Comparison of ENCODE assay signal across 19 mouse cellular contexts in the genomic region with DNA sequence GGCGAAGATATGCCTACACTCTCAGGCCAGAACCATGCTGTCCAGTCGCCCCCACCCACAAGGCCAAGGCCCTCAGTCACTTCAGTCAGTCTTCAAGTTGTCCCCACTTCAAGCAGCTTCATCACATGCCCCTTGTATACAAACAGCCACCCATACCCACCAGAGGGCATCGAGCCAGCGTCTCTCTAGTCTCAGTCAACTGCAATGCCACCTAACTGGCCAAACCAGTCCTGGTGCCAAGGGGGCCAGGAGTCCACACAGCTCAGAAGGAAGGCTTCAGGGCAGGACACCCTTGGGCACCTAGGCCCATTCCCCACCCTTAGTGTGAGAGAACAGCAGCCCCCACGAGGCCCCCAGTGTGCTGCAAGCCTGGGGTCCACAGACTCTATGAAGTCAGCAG. TPM values are rescaled to one million over a fixed set of nuclear protein-coding genes. Genes with fewer than 3 reads are reported as not detected.
DNase-seq lines count a peak whose midpoint lies in the region; ATAC-seq and TF ChIP-seq lines count a peak whose summit lies in the region.
"Had no signal": no experiment of that assay in that cellular context is flagged by ENCODE, and none has a peak within 500 bp of the region (broad histone marks: within the 10 kb centered on the region; RNA-seq: fewer than 3 reads in every experiment).

No protein-coding gene starts in this region.

- no peak for ATAC-seq in heart, embryonic 13.5 days (ENCODE audit: extremely low read depth, insufficient number of reproducible peaks, low FRiP score, low TSS enrichment)
- ATAC-seq in stomach, postnatal 0 days (ENCODE audit: low FRiP score, low TSS enrichment), result peak; percentile 75
- no peak for ATAC-seq in liver, postnatal 0 days
- ATAC-seq in inflammation-experienced regulatory T-cells, adult 6 months, result no peak
- ATAC-seq: forebrain, postnatal 0 days; midbrain, embryonic 15.5 days had no signal

- H3K4me3 ChIP-seq in heart, embryonic 13.5 days, result no peak overlapping the region
- no peak overlapping the region for H3K4me3 ChIP-seq in heart, adult 2 months
- no peak overlapping the region for H3K4me3 ChIP-seq in kidney, adult 2 months (ENCODE audit: insufficient read depth, low read depth, low read length)
- no peak overlapping the region for H3K4me3 ChIP-seq in lung, adult 2 months (replicated peaks; ENCODE audit: extremely low read depth, low read depth, low read length)
- no peak overlapping the region for H3K4me3 ChIP-seq in stomach, postnatal 0 days (ENCODE audit: low read depth, low read length)
- H3K4me3 ChIP-seq in liver, postnatal 0 days (ENCODE audit: low read depth, low read length), result no peak overlapping the region
- H3K4me3 ChIP-seq in cerebellum, adult 2 months (replicated peaks; ENCODE audit: insufficient read depth, low read depth, low read length), result no peak overlapping the region
- H3K4me3 ChIP-seq: embryonic facial prominence, embryonic 13.5 days; midbrain, embryonic 15.5 days; neural tube, embryonic 13.5 days had no signal

- H3K4me2 ChIP-seq in heart, embryonic 13.5 days, result no peak overlapping the region
- H3K4me2 ChIP-seq in stomach, postnatal 0 days (replicated peaks; ENCODE audit: low read depth), result no peak overlapping the region
- H3K4me2 ChIP-seq in liver, postnatal 0 days (ENCODE audit: low read depth, low read length), result no peak overlapping the region
- H3K4me2 ChIP-seq: embryonic facial prominence, embryonic 13.5 days; midbrain, embryonic 15.5 days; neural tube, embryonic 13.5 days had no signal

- TF ChIP-seq CTCF in heart, adult 2 months (IDR thresholded peaks at IDR 0.05), result no peak
- TF ChIP-seq CTCF in kidney, adult 2 months (conservative IDR thresholded peaks at IDR 0.05; ENCODE audit: insufficient read depth, insufficient read length, low read depth, low read length), result no peak
- no peak for TF ChIP-seq CTCF in lung, adult 2 months (IDR thresholded peaks at IDR 0.05; ENCODE audit: insufficient read depth, low read length)
- TF ChIP-seq CTCF in stomach, postnatal 0 days (IDR thresholded peaks at IDR 0.05; ENCODE audit: low read depth), result 0 out of 2 replicates have a peak, but pooled peaks have one; percentile 17
- TF ChIP-seq CTCF in liver, postnatal 0 days (IDR thresholded peaks at IDR 0.05; ENCODE audit: low read depth), result no peak
- no peak for TF ChIP-seq CTCF in cerebellum, adult 2 months (IDR thresholded peaks at IDR 0.05; ENCODE audit: borderline replicate concordance, insufficient read depth, low read depth, low read length)

- H3K27me3 ChIP-seq in heart, embryonic 13.5 days (replicated peaks), result no peaks in the 10 kb centered on the region
- H3K27me3 ChIP-seq in heart, adult 2 months (ENCODE audit: control insufficient read depth, insufficient read depth, low read length), result no peaks in the 10 kb centered on the region
- H3K27me3 ChIP-seq in kidney, adult 2 months (replicated peaks; ENCODE audit: control insufficient read depth, insufficient read depth, low read length), result no peaks in the 10 kb centered on the region
- no peaks in the 10 kb centered on the region for H3K27me3 ChIP-seq in stomach, postnatal 0 days (ENCODE audit: control insufficient read depth, insufficient read depth, low read length)
- H3K27me3 ChIP-seq in liver, postnatal 0 days (ENCODE audit: insufficient read depth, low read length), result no peaks in the 10 kb centered on the region
- no peaks in the 10 kb centered on the region for H3K27me3 ChIP-seq in cerebellum, adult 2 months (ENCODE audit: control insufficient read depth, insufficient read depth, low read length)
- H3K27me3 ChIP-seq: embryonic facial prominence, embryonic 13.5 days; midbrain, embryonic 15.5 days; neural tube, embryonic 13.5 days had no signal

- H3K9me3 ChIP-seq in heart, embryonic 13.5 days, result no peaks in the 10 kb centered on the region
- no peaks in the 10 kb centered on the region for H3K9me3 ChIP-seq in stomach, postnatal 0 days (ENCODE audit: control insufficient read depth, low read length)
- no peaks in the 10 kb centered on the region for H3K9me3 ChIP-seq in liver, postnatal 0 days (ENCODE audit: low read length)
- H3K9me3 ChIP-seq: embryonic facial prominence, embryonic 13.5 days; midbrain, embryonic 15.5 days; neural tube, embryonic 13.5 days had no signal

- H3K9ac ChIP-seq in heart, embryonic 13.5 days, result 0 out of 2 replicates have a peak overlapping the region, but pooled peaks have one; percentile 14
- H3K9ac ChIP-seq in heart, adult 2 months (ENCODE audit: low read depth, low read length), result no peak overlapping the region
- no peak overlapping the region for H3K9ac ChIP-seq in stomach, postnatal 0 days (ENCODE audit: low read length)
- no peak overlapping the region for H3K9ac ChIP-seq in liver, postnatal 0 days (replicated peaks)
- H3K9ac ChIP-seq: embryonic facial prominence, embryonic 13.5 days; forebrain, postnatal 0 days; liver, embryonic 14.5 days; midbrain, embryonic 15.5 days; neural tube, embryonic 13.5 days had no signal

- intact Hi-C loops in heart, adult 2 months (cut with DNase I), result no loop called here

- H3K36me3 ChIP-seq in heart, embryonic 13.5 days, result peaks cover 84% of the 10 kb centered on the region
- H3K36me3 ChIP-seq in heart, adult 2 months (ENCODE audit: control insufficient read depth, insufficient read depth, low read length), result no peaks in the 10 kb centered on the region
- H3K36me3 ChIP-seq in kidney, adult 2 months (ENCODE audit: control insufficient read depth, insufficient read depth, low read length), result no peaks in the 10 kb centered on the region
- peaks cover 10% of the 10 kb centered on the region for H3K36me3 ChIP-seq in stomach, postnatal 0 days (ENCODE audit: control insufficient read depth, insufficient read depth, low read length)
- peaks cover 28% of the 10 kb centered on the region for H3K36me3 ChIP-seq in liver, postnatal 0 days (replicated peaks; ENCODE audit: insufficient read depth, low read length)

- 83% methylated on average over 5 of the region's 5 CpGs for WGBS in heart, embryonic 13.5 days
- WGBS in heart, adult 2 months, result 88% methylated on average over 5 of the region's 5 CpGs
- WGBS in kidney, adult 2 months, result 66% methylated on average over 5 of the region's 5 CpGs
- WGBS in lung, adult 2 months, result 59% methylated on average over 5 of the region's 5 CpGs
- 77% methylated on average over 5 of the region's 5 CpGs for WGBS in stomach, postnatal 0 days
- WGBS in liver, postnatal 0 days (ENCODE audit: insufficient replicate concordance), result 88% methylated on average over 4 of the region's 5 CpGs
- 73% methylated on average over 5 of the region's 5 CpGs for WGBS in cerebellum, adult 2 months

- TF ChIP-seq POLR2A in heart, adult 2 months (IDR thresholded peaks at IDR 0.05; ENCODE audit: insufficient read depth, low read depth, low read length), result no peak
- no peak for TF ChIP-seq POLR2A in kidney, adult 2 months (IDR thresholded peaks at IDR 0.05; ENCODE audit: low read depth, low read length)
- TF ChIP-seq POLR2A in lung, adult 2 months (IDR thresholded peaks at IDR 0.05; ENCODE audit: borderline replicate concordance, extremely low read depth, low read depth, low read length), result no peak
- no peak for TF ChIP-seq POLR2A in cerebellum, adult 2 months (IDR thresholded peaks at IDR 0.05; ENCODE audit: borderline replicate concordance, insufficient read depth, low read length)

- no peaks in the 10 kb centered on the region; the same call in 1 of the 2 replicates for H3K79me2 ChIP-seq in heart, adult 2 months (replicated peaks; ENCODE audit: control insufficient read depth, insufficient read depth, low read length)

- peak overlapping the region; percentile 62 for H3K27ac ChIP-seq in heart, embryonic 13.5 days (replicated peaks)
- no peak overlapping the region for H3K27ac ChIP-seq in heart, adult 2 months
- H3K27ac ChIP-seq in kidney, adult 2 months (ENCODE audit: insufficient read depth, low read depth, low read length), result peak overlapping the region; percentile 49; the same call in 1 of the 2 replicates
- H3K27ac ChIP-seq in stomach, postnatal 0 days (replicated peaks), result peak overlapping the region; percentile 61
- H3K27ac ChIP-seq in liver, postnatal 0 days (ENCODE audit: low read depth), result no peak overlapping the region
- no peak overlapping the region for H3K27ac ChIP-seq in cerebellum, adult 2 months (ENCODE audit: insufficient read depth, low read length)
- H3K27ac ChIP-seq: embryonic facial prominence, embryonic 13.5 days; liver, embryonic 14.5 days; midbrain, embryonic 15.5 days; neural tube, embryonic 13.5 days had no signal

- no peak for TF ChIP-seq EP300 in heart, adult 2 months (IDR thresholded peaks at IDR 0.05; ENCODE audit: insufficient read depth, low read depth, low read length)
- no peak for TF ChIP-seq EP300 in stomach, postnatal 0 days (optimal IDR thresholded peaks at IDR 0.05)
- TF ChIP-seq EP300 in liver, postnatal 0 days (IDR thresholded peaks at IDR 0.05; ENCODE audit: low read depth), result no peak

- DNase-seq in heart, adult 2 months, result no peak
- peak; percentile 82 for DNase-seq in kidney, adult 2 months
- peak; percentile 90 for DNase-seq in lung, adult 2 months
- peak; percentile 83 for DNase-seq in stomach, postnatal 0 days (ENCODE audit: low spot score)
- no peak for DNase-seq in liver, postnatal 0 days
- DNase-seq in cerebellum, adult 2 months, result no peak
- DNase-seq: cerebellum, postnatal 10 days; forebrain, postnatal 0 days; heart, postnatal 4 days; left cerebral cortex, postnatal 4 days; right cerebral cortex, postnatal 4 days had no signal

- H3K4me1 ChIP-seq in heart, embryonic 13.5 days, result peaks cover 20% of the 10 kb centered on the region
- 0 out of 2 replicates have a peak, but pooled peaks cover 2% of the 10 kb centered on the region for H3K4me1 ChIP-seq in heart, adult 2 months (ENCODE audit: control insufficient read depth, insufficient read depth, low read length)
- no peaks in the 10 kb centered on the region for H3K4me1 ChIP-seq in kidney, adult 2 months (ENCODE audit: control insufficient read depth, insufficient read depth, low read length)
- H3K4me1 ChIP-seq in lung, adult 2 months (ENCODE audit: control insufficient read depth, insufficient read depth, low read length), result peaks cover 33% of the 10 kb centered on the region
- peaks cover 6% of the 10 kb centered on the region; the same call in 1 of the 2 replicates for H3K4me1 ChIP-seq in stomach, postnatal 0 days (replicated peaks; ENCODE audit: control insufficient read depth, insufficient read depth)
- H3K4me1 ChIP-seq in liver, postnatal 0 days (ENCODE audit: insufficient read depth), result no peaks in the 10 kb centered on the region
- peaks cover 43% of the 10 kb centered on the region for H3K4me1 ChIP-seq in cerebellum, adult 2 months (ENCODE audit: control insufficient read depth, insufficient read depth, low read length)
- H3K4me1 ChIP-seq: embryonic facial prominence, embryonic 13.5 days; midbrain, embryonic 15.5 days; neural tube, embryonic 13.5 days had no signal

RNA-seq across cellular contexts. Expression of a gene that starts 28.1 kb away (rescaled TPM):
- polyA plus RNA-seq in heart, embryonic 13.5 days (2015; fragmentation: Nextera tagmentation; extraction: Ambion mirVana), result 32.6 and 34.8 TPM in 2 replicates
- total RNA-seq in heart, adult 2 months (2021), result 10 to 100 TPM; 25.3 to 27.2 TPM
- 27.2 and 31.4 TPM in 2 replicates for polyA plus RNA-seq in heart, adult 2 months (2012; rRNA removed)
- polyA plus RNA-seq in kidney, adult 2 months (2012; rRNA removed), result 30.1 and 37.9 TPM in 2 replicates
- 58.2 and 59.4 TPM in 2 replicates for polyA plus RNA-seq in lung, adult 2 months (2012; rRNA removed)
- 13.7 and 15.3 TPM in 2 replicates for polyA plus RNA-seq in stomach, postnatal 0 days (2015; fragmentation: Nextera tagmentation; extraction: Ambion mirVana)
- polyA plus RNA-seq in liver, postnatal 0 days (2015; fragmentation: Nextera tagmentation; extraction: Ambion mirVana), result 4.6 and 4.8 TPM in 2 replicates
- 1 to 10 TPM; 5.4 to 6.2 (median 5.6) TPM for polyA plus RNA-seq in inflammation-experienced regulatory T-cells, adult 6 months (2017; shearing (Covaris generic))
- polyA plus RNA-seq in cerebellum, adult 2 months (2012; rRNA removed), result 45.7 and 47.9 TPM in 2 replicates

RNA-seq across cellular contexts. Expression of a gene that starts 31.8 kb away (rescaled TPM):
- 0.24 and 0.37 TPM in 2 replicates for polyA plus RNA-seq in heart, embryonic 13.5 days (2015; fragmentation: Nextera tagmentation; extraction: Ambion mirVana)
- not detected for total RNA-seq in heart, adult 2 months (2021)
- 0.04 TPM in 1 of 2 replicates, not detected in the other for polyA plus RNA-seq in heart, adult 2 months (2012; rRNA removed)
- 0.03 and 0.07 TPM in 2 replicates for polyA plus RNA-seq in kidney, adult 2 months (2012; rRNA removed)
- 0.11 and 0.19 TPM in 2 replicates for polyA plus RNA-seq in lung, adult 2 months (2012; rRNA removed)
- 1.0 and 1.4 TPM in 2 replicates for polyA plus RNA-seq in stomach, postnatal 0 days (2015; fragmentation: Nextera tagmentation; extraction: Ambion mirVana)
- polyA plus RNA-seq in liver, postnatal 0 days (2015; fragmentation: Nextera tagmentation; extraction: Ambion mirVana), result 0.04 TPM in 1 of 2 replicates, not detected in the other
- under 1 TPM; 0.21 to 0.57 (median 0.28) TPM for polyA plus RNA-seq in inflammation-experienced regulatory T-cells, adult 6 months (2017; shearing (Covaris generic))
- 0.03 TPM in 1 of 2 replicates, not detected in the other for polyA plus RNA-seq in cerebellum, adult 2 months (2012; rRNA removed)
- total RNA-seq: gastrocnemius, postnatal 4 days had no signal

RNA-seq across cellular contexts. Expression of a gene that starts 32.8 kb away (rescaled TPM):
- polyA plus RNA-seq in heart, embryonic 13.5 days (2015; fragmentation: Nextera tagmentation; extraction: Ambion mirVana), result not detected in 2 replicates
- total RNA-seq in heart, adult 2 months (2021), result not detected
- 0.04 and 0.09 TPM in 2 replicates for polyA plus RNA-seq in heart, adult 2 months (2012; rRNA removed)
- 0.05 TPM in 2 replicates for polyA plus RNA-seq in kidney, adult 2 months (2012; rRNA removed)
- polyA plus RNA-seq in lung, adult 2 months (2012; rRNA removed), result not detected in 2 replicates
- 0.04 TPM in 1 of 2 replicates, not detected in the other for polyA plus RNA-seq in stomach, postnatal 0 days (2015; fragmentation: Nextera tagmentation; extraction: Ambion mirVana)
- not detected in 2 replicates for polyA plus RNA-seq in liver, postnatal 0 days (2015; fragmentation: Nextera tagmentation; extraction: Ambion mirVana)
- not detected for polyA plus RNA-seq in inflammation-experienced regulatory T-cells, adult 6 months (2017; shearing (Covaris generic))
- 0.03 TPM in 2 replicates for polyA plus RNA-seq in cerebellum, adult 2 months (2012; rRNA removed)
- total RNA-seq: forebrain, postnatal 0 days; gastrocnemius, postnatal 4 days; heart, postnatal 4 days; layer of hippocampus, adult 18-20 months; left cerebral cortex, postnatal 4 days had no signal
- polyA plus RNA-seq: embryonic facial prominence, embryonic 13.5 days; forebrain, postnatal 0 days; liver, embryonic 14.5 days; midbrain, embryonic 15.5 days; neural tube, embryonic 13.5 days had no signal

Comparison
In these comparisons a context has a peak if more than half of its experiments do, and no peak if none do; other contexts are left out.
1. H3K27ac ChIP-seq: peak in heart, embryonic 13.5 days (single experiment), kidney, adult 2 months (single experiment) and stomach, postnatal 0 days (single experiment); none in heart, adult 2 months (single experiment), liver, postnatal 0 days (single experiment) and cerebellum, adult 2 months (single experiment).
2. DNase-seq: peak in kidney, adult 2 months (single experiment), lung, adult 2 months (single experiment) and stomach, postnatal 0 days (single experiment); none in heart, adult 2 months (0 of 2), liver, postnatal 0 days (single experiment) and cerebellum, adult 2 months (0 of 2).